Mouse (Mus musculus) erythroid progenitor cell, adult 5-6 weeks (primary cell): ENCODE data around the gene Cx3cr1. TPM values are rescaled to one million over a fixed set of nuclear protein-coding genes. Genes with fewer than 3 reads are reported as not detected.

ENCODE experiments used
- ATAC-seq: replicated peaks from 2 replicates; pipeline ENCODE4 v1.8.0; 2016; ENCODE audit warnings: moderate number of reproducible peaks, mild to moderate bottlenecking, moderate TSS enrichment, inconsistent platforms; ENCODE audit not compliant: poor library complexity, low FRiP score, severe bottlenecking
- total RNA-seq, 2 experiments: library from RNA; stranded (forward) in 1 of 2; stranded (reverse) in 1 of 2; fragments of 150-400 nt in 1 of 2; fragments of 186-747, 209-891 nt in 1 of 2; gene quantifications; 2 replicates each; pipeline versions ENCODE4 v1.2.3 to v1.2.4; 2015 to 2017; ENCODE audit warnings: low replicate concordance in 2 of 2

The Cx3cr1 gene
- total RNA-seq, 2 experiments from 2014 or later = 2.5 to 4.2 TPM

DNA sequence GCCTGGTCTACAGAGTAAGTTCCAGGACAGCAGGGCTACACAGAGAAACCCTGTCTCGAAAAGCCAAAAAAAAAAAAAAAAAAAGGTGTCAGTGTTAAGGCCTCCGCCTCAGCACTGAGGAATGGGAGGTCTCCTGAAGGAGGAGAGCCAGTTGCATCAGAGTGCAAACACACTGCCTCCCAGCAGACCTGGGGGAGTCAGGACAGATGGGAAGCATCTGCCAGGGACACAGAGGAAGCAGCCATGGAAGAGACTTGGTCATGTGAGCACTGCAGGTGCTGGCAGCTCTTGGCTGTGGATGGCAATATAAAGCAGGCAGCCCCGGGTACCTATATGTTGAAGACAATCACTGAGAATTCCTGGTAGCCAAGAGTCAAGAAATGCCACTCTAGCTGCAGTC is 159.7 kb downstream of the Cx3cr1 start:
- ATAC-seq = no peak

DNA sequence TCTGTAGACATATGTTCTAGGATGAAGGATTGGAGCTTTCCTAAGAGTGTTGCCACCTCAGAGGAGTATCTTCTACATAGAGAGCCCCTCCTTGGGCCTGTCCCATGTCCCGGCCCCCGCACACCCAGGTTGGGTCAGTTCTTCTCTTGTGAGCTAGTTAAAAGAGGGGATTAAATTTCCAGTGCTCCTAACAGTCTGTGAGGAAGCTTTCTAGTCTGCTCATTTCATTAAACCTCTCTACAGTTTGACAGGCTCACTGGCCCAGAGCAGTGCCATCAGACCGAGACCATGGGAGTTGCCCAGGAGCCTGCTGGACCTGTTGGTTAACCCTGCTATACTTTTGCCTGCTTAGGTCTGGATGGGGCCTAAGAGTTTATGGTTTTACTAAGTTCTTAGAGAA is 161.0 kb downstream of the Cx3cr1 start:
- ATAC-seq = no peak

- no peak for ATAC-seq
These were observed 167.1 kb downstream of the Cx3cr1 start for GRCm38 (mm10) chr9:119902410-119903151.

DNA sequence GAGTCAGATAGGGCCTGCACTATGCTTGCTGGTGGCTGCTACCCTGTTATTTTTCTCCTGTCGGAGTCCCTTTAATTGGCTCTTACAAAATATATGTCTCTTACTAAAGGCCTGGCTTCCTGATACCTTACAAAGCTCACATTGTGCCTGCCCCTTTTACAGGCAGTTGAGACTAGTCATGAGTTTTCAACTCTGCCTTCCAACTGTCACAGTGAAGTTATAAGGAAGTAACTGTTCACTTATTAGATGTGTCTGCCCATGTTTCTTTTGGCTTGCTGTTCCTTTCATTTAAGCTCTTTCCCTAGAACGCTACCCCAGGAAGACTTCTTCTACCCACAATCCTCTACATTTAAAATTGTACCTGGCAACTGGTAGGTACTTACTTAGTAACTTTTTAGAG is 170.2 kb downstream of the Cx3cr1 start:
- ATAC-seq = no peak

- ATAC-seq = peak; percentile 37
These were observed 174.5 kb downstream of the Cx3cr1 start for GRCm38 (mm10) chr9:119895040-119895721.

GRCm38 (mm10) chr9:119894339-119895009 is 175.2 kb downstream of the Cx3cr1 start, which contains the start of gene Wdr48:
Wdr48 (plus strand) TSS chr9:119894878.
- ATAC-seq = peak; percentile 99

DNA sequence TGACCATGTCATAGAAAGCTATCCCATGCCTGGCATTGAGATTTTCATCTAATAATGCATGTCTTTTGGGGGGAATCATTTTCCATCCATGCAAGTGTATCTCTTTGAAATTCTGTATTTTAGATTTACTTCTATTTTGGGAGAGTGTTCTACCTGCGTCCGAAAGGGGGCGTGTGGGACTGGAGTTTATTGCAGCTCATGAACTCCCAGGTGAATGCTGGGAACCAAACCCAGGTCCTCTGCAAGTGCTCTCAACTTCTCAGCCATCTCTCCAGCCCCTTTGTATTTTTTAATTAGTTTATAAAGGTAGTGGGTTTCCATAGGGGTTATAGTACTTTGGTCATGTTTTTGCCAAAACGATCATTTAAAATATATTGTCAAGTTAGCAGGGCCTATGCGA is 175.8 kb downstream of the Cx3cr1 start:
- no peak for ATAC-seq

GRCm38 (mm10) chr9:119890692-119891091 is 179.0 kb downstream of the Cx3cr1 start:
- ATAC-seq = no peak

DNA sequence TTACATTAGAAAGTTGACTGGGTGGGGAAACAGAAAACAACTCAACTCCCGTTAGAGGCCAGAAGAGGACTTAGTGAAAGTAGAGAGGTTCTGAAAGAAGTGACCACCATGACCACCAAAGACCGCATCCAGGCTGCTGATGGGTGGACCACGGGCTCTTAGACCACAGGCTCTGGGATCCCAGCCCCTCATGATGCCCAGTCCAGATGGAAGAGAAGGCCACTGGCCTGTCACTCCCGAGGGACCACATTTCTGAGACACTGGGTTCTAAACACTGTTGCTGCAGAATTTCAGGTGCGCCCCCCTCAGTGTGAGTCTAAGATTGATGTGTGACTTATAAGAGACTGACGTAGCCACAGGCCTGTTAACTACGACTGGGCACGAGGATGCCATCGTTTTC is 180.2 kb downstream of the Cx3cr1 start:
- no peak for ATAC-seq

DNA sequence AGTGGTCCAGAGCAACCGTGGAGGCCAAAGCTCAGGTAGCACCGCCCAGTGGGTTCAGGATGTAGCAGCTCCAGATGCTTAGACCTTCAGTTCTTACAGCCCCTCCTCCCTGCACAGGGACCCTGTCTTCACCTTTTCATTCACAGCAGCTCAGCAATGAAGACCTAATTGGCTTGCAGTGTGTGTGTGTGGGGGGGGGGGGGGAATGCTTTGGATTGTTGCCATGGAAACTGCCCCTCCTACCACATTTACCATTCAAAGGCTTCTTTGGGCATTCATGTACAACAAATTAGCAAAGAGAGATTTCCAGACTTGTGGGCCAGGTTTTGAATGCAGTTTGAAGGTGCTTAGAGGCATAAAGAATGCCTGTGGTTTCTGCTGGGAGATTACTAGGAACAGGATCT is 180.8 kb downstream of the Cx3cr1 start:
- ATAC-seq = no peak

- no peak for ATAC-seq
These were observed 182.4 kb downstream of the Cx3cr1 start for GRCm38 (mm10) chr9:119887144-119887901.

GRCm38 (mm10) chr9:119854170-119854569 is 215.5 kb downstream of the Cx3cr1 start:
- no peak for ATAC-seq

DNA sequence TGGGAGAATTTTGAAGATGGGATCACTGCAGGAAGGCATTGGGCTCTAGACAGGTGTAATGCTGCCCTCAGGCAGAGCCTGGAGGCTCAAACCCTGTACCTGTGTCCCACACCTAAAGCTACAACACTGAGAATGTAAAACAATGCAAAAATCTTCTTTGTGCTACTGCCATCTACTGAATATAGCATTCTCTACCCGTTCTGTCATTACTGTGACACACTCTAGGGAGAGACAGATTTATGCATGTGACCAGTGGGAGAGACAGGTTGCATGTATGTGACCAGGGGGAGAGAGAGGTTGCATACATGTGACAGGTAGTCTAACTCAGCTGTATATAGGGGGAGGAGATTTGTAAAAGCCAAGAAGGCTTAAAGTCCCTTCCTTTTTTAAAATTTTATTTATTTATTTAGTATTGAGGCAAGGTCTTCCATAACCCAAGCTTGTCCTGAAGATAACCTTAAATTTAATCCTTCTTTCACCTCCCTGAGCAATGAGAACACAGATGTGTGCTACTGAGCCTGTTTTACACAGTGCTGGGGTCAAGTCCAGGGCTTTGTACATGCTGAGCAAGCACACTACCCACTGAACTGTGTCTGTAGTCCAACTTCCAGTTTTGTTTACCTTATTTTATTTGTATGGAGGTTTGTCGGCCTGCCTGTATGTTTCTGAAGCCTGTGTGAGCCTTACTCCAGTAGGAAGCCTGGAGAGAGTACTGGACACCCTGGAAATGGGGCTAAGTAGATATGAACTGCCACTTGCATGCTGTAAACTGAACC is 216.4 kb downstream of the Cx3cr1 start:
- ATAC-seq = no peak

GRCm38 (mm10) chr9:119852347-119853030 is 217.2 kb downstream of the Cx3cr1 start:
- ATAC-seq = no peak

Other genes with a start within 250 kb of the Cx3cr1 start
- not detected in 2 replicates for gene Scn11a, start 244.4 kb downstream of the Cx3cr1 start, total RNA-seq (2015; ENCODE audit: low replicate concordance)
- gene Scn11a, start 244.4 kb downstream of the Cx3cr1 start, total RNA-seq (2017; ENCODE audit: low replicate concordance) = not detected in 2 replicates
- gene Wdr48, start 175.0 kb downstream of the Cx3cr1 start, total RNA-seq (2015; ENCODE audit: low replicate concordance) = 52.4 and 67.8 TPM in 2 replicates
- 52.1 and 63.9 TPM in 2 replicates for gene Wdr48, start 175.0 kb downstream of the Cx3cr1 start, total RNA-seq (2017; ENCODE audit: low replicate concordance)
- gene Gorasp1, start 132.3 kb downstream of the Cx3cr1 start, total RNA-seq (2015; ENCODE audit: low replicate concordance) = 2.5 and 4.2 TPM in 2 replicates
- gene Gorasp1, start 132.3 kb downstream of the Cx3cr1 start, total RNA-seq (2017; ENCODE audit: low replicate concordance) = 0.90 and 2.3 TPM in 2 replicates
- 2.1 TPM in 1 of 2 replicates, not detected in the other for gene Ttc21a, start 132.3 kb downstream of the Cx3cr1 start, total RNA-seq (2015; ENCODE audit: low replicate concordance)
- 1.5 TPM in 1 of 2 replicates, not detected in the other for gene Ttc21a, start 132.3 kb downstream of the Cx3cr1 start, total RNA-seq (2017; ENCODE audit: low replicate concordance)
- 2.1 and 2.2 TPM in 2 replicates for gene Csrnp1, start 85.2 kb downstream of the Cx3cr1 start, total RNA-seq (2015; ENCODE audit: low replicate concordance)
- gene Csrnp1, start 85.2 kb downstream of the Cx3cr1 start, total RNA-seq (2017; ENCODE audit: low replicate concordance) = 1.4 and 3.0 TPM in 2 replicates
- gene Xirp1, start 46.3 kb downstream of the Cx3cr1 start, total RNA-seq (2015; ENCODE audit: low replicate concordance) = not detected in 2 replicates
- not detected in 2 replicates for gene Xirp1, start 46.3 kb downstream of the Cx3cr1 start, total RNA-seq (2017; ENCODE audit: low replicate concordance)
- not detected in 2 replicates for gene Ccr8, start 22.2 kb upstream of the Cx3cr1 start, total RNA-seq (2015; ENCODE audit: low replicate concordance)
- gene Ccr8, start 22.2 kb upstream of the Cx3cr1 start, total RNA-seq (2017; ENCODE audit: low replicate concordance) = not detected in 2 replicates
- 271 and 362 TPM in 2 replicates for gene Slc25a38, start 40.5 kb upstream of the Cx3cr1 start, total RNA-seq (2015; ENCODE audit: low replicate concordance)
- 322 and 446 TPM in 2 replicates for gene Slc25a38, start 40.5 kb upstream of the Cx3cr1 start, total RNA-seq (2017; ENCODE audit: low replicate concordance)
- 703 and 915 TPM in 2 replicates for gene Rpsa, start 57.8 kb upstream of the Cx3cr1 start, total RNA-seq (2015; ENCODE audit: low replicate concordance)
- 860 and 1,041 TPM in 2 replicates for gene Rpsa, start 57.8 kb upstream of the Cx3cr1 start, total RNA-seq (2017; ENCODE audit: low replicate concordance)
- not detected in 2 replicates for gene Mobp, start 79.8 kb upstream of the Cx3cr1 start, total RNA-seq (2015; ENCODE audit: low replicate concordance)
- not detected in 2 replicates for gene Mobp, start 79.8 kb upstream of the Cx3cr1 start, total RNA-seq (2017; ENCODE audit: low replicate concordance)
- gene Myrip, start 231.6 kb upstream of the Cx3cr1 start, total RNA-seq (2015; ENCODE audit: low replicate concordance) = not detected in 2 replicates
- not detected in 2 replicates for gene Myrip, start 231.6 kb upstream of the Cx3cr1 start, total RNA-seq (2017; ENCODE audit: low replicate concordance)